Mouse (Mus musculus) ES-E14 (cell line): ENCODE measurements around the gene Cblb.

Experiments used
- HCFC1 ChIP-seq: IDR thresholded peaks from 2 replicates; pipeline ENCODE4 v1.6.1; 2012; ENCODE audit warnings: low read length, inconsistent platforms, borderline replicate concordance; ENCODE audit not compliant: insufficient read depth
- MAFK ChIP-seq: IDR thresholded peaks from 2 replicates; pipeline ENCODE4 v1.6.1; 2014; ENCODE audit warnings: mild to moderate bottlenecking, low read depth, low read length, inconsistent platforms; ENCODE audit not compliant: insufficient read depth
- ZC3H11A ChIP-seq: IDR thresholded peaks from 2 replicates; pipeline ENCODE4 v1.6.1; 2012; ENCODE audit warnings: low read depth, mild to moderate bottlenecking, inconsistent platforms, low read length, borderline replicate concordance
- ZNF384 ChIP-seq: IDR thresholded peaks from 2 replicates; pipeline ENCODE4 v1.6.1; 2012; ENCODE audit warnings: low read depth, low read length, inconsistent platforms

DNA sequence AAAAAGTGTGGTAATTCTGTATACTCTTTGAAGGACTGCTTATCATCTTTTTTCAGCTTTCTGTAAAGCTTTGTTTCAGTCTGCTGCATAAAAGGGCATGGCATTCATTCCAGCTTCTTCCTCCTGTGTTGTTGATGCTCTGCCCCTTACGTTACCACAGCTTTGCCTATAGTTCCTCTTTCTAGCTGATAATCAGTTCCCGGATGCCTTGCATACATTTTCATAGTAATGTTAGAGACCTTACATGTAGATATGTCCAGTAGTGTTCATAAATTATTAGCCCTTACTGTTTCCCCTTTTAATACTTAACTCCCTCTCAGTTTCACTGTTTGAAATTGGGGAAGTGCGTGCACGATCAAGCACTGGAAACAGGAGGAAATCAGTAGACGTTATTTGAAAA lies 113.8 kb downstream of the Cblb start:
- TF ChIP-seq MAFK (no peak), ZC3H11A (no peak), ZNF384 (no peak), HCFC1 (no peak)
